Mouse (Mus musculus): ENCODE results near the gene 2310003L06Rik. TPM values are rescaled to one million over a fixed set of nuclear protein-coding genes. Genes with fewer than 3 reads are reported as not detected.

Gene 2310003L06Rik
- total RNA-seq (2021) = not detected
- long read RNA-seq, experiment 1 = 0 reads
- long read RNA-seq, experiment 2 = 0 reads

DNA sequence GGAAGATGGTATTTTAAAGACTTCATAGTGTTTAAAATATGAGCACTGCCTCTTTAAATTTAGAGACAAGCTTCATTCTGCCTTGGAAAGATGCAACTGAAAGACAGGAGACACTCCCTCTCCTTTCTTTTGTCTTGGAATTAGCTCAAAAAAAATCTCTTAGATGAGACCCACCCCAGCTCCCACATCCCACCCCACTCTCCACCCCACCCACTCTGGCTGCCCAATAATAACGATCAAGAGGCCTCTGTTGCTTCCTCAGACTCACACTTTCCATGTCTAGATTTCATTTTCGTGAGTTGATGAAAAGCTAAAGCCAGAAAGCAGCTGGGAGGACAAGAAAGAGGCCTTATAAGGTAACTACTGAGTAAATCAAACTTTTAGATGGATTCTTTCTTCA is at the start of gene 2310003L06Rik, which contains the start of gene Gm28434:
TSS of gene 2310003L06Rik (plus strand) at position 259 of the 400 bp plus-strand sequence.
TSS of gene Gm28434 (plus strand) at position 317 of the 400 bp plus-strand sequence.
- no peak for DNase-seq (ENCODE audit: low spot score in 2 of 2)

DNA sequence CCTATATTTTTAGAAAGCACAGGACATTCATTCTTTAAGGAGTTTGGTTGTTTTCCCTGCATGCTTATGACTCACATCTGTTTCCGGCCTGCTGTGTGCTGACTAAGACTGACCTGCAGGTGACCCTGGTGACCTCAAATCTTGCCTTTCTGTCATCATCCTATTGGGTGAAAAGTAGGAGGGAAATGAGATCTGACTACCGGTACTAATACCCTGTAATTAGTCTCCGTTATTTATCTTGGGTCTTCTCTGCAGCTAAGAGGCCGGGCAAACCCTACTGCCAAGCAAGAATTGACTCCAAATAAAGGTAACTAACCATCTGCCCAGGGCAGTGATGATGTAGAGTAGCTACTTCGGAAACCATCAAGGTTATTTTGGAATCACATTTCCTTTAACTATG is 43.9 kb upstream of the 2310003L06Rik start, which contains the start of gene Csn3:
TSS of gene Csn3 (plus strand) at position 208 of the 400 bp plus-strand sequence.
- no peak for DNase-seq (ENCODE audit: low spot score in 2 of 2)

DNA sequence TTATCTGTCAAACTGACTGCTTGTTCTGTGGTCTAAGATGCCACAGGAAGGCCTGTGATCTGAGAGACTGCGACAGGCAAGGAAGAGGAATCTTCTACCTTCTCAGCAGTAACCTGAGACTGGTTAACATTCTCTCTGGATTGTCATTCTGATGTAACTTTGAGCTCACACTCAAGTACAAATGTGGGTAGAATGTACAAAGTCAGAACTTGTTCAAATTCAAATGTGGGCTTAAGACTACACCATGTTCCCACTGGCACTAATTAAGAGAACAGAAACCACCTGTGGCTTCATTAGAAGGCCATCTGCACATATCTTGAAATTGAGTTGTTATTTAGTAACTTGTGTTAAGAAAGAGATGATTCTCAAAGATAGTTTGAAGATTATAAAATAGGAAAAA is 37.7 kb upstream of the 2310003L06Rik start:
- DNase-seq (ENCODE audit: low spot score in 2 of 2) = no peak

DNA sequence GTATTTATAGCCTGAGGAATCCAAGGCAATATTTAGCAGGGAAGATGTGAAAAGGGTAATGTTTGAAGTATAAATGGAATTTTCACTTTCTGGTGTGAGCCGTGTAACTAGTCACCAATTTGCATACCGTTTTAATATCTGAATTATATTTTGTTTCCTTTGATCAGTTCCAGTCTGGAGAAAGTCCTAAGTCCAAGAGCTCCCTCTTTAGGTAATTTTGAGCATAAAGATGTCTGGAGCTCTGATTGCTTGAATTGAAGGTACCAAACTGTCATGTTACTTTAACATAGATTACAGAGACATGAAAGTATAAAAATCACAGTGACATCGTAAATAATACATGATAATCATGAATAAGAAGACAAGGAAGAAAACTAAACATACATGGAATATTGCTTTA is 28.5 kb upstream of the 2310003L06Rik start:
- DNase-seq (ENCODE audit: low spot score in 2 of 2) = no peak

DNA sequence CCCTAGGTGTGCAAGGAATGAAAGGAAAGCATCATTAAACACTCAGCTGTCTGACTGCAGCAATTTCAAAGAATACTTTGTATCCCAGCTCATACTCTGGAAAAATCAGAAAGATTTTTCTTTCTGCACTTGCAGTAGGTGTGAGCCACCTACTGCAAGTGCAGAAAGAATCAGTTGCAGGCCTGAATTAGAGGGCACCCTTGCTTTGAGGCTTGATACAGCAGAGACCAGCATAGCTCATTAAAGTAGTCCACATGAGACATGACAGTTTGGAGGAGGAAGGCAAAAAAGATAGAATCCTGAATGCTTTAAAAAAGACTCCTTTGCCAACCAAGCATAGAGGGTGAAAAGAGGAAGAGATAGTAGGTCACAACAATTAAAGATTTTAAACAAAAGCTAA is 26.7 kb upstream of the 2310003L06Rik start:
- no peak for DNase-seq (ENCODE audit: low spot score in 2 of 2)

DNA sequence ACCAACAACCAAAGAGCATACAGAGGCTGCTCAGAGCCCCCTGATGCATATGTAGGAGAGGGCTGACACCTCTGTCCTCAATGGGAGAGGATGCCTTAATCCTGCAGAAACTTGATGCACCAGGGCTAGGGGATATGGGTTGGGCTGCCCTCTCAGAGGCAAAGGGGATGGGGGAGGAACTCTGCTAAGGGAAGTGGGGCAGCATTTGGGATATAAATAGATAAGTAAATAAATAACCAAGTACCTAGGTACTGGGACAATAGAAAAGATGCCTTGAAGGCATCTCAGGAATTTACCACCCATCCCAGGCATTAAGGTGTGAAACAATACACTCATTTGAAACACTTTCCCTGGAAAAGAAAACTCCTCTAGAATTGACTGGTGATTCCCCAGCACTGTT is 17.4 kb upstream of the 2310003L06Rik start:
- no peak for DNase-seq (ENCODE audit: low spot score in 2 of 2)

DNA sequence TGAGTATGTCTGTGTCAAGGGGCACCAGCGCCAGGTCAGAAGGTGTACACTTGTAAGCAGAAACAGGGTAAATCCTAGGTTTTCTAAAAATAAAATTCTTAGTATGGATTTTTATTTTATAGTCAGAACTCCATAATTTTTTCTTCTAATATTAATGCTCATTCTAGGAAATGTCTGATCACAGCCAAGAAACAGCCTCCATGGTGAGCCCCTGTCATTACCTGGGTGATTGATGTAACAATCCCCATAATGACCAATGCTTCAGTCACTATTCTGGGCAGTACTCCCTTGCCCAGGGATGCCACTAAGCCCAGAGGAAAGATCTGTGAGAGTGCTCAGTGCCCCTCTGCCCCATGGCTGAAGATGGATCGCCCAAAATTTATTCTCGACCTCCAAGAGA is 9.9 kb downstream of the 2310003L06Rik start, which contains the start of gene Cabs1:
TSS of gene Cabs1 (plus strand) at position 301 of the 400 bp plus-strand sequence.
- no peak for DNase-seq (ENCODE audit: low spot score in 2 of 2)

DNA sequence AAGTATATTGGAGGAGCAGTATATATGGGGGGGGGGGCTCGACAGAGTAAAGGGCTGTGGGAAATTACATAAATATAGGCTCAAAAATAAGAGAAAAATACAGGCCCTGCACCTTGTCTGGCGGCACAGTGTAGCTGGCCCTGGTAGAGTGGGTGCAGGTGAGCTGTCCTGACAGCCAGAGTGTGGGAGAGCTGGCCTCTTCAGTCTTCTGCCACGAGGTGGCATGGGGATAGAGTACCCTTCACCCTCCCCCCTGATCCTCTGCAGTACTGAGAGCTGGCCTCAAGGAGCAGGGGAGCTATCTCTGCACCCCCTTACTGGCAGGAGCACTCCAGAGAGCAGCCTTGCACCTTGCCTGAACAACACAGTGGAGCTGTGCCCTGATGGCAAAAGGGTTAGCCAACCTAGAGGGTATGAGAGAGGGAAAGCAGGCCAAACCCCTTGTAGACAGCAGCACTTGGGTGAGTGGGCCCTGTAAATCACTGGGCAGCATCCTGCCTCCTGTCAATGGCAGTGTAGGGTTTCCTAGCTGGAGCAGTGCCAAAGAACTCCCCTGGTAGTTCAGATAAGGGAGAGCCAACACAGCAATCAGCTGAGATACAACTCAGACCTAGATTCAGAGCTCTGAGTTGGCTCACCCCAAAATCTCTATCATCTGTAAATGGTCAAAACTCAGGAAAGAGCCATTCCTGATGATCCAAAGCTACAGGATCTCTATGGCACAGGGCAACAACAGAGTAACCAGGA is 13.4 kb downstream of the 2310003L06Rik start:
- DNase-seq (ENCODE audit: low spot score in 2 of 2) = no peak

DNA sequence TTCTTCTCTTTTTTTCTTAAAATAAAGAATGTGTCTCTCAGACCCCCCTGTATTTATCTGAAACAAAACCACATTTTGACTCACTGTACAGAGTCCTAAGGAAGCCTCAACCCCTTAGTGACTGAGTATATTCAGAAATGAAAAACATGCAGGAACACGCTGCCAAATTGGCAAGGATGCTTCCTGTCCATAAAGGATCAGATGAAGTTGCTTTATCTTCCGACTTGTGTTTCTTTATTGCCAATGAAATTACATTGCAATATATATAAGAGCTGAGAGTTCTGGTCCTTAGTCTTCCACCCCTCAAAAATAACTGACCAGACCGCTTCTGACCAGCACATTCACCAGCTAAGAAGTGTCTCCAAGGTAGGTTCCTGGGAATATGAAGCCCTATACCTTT is 33.0 kb downstream of the 2310003L06Rik start, which contains the start of gene Smr3a:
TSS of gene Smr3a (plus strand) at position 301 of the 400 bp plus-strand sequence.
- no peak for DNase-seq (ENCODE audit: low spot score in 2 of 2)

DNA sequence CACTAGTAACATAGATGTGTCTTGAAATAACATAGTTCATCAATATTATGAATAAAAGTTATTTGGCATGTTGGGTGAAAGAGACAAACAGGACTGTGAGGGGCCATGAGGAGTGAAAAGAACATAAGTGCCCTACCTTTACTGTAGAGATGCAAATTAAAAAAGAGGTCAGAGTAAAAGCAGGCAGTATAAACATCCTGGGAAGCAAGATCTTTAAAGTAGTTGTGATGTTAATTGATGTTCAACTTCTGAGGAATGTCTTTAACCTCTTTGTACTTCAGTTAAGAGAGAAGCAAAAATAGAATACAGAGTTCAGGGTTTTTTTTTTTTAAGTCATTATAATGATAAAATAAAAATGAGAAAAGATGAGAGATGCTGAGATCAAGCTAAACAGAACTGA is 36.0 kb downstream of the 2310003L06Rik start:
- no peak for DNase-seq (ENCODE audit: low spot score in 2 of 2)

Other genes starting within 250 kb of the 2310003L06Rik start
- not detected for gene Csn1s2a, start 194.9 kb upstream of the 2310003L06Rik start, total RNA-seq (2021)
- not detected for gene Csn1s2b, start 161.4 kb upstream of the 2310003L06Rik start, total RNA-seq (2021)
- gene Prr27, start 143.8 kb upstream of the 2310003L06Rik start, total RNA-seq (2021) = not detected
- not detected for gene Odam, start 84.4 kb upstream of the 2310003L06Rik start, total RNA-seq (2021)
- not detected for gene Csn3, start 43.9 kb upstream of the 2310003L06Rik start, total RNA-seq (2021)
- not detected for gene Gm28434, start 58 bp downstream of the 2310003L06Rik start, total RNA-seq (2021)
- not detected for gene Cabs1, start 10.0 kb downstream of the 2310003L06Rik start, total RNA-seq (2021)
- gene Smr3a, start 33.1 kb downstream of the 2310003L06Rik start, total RNA-seq (2021) = not detected
- gene Smr2, start 117.1 kb downstream of the 2310003L06Rik start, total RNA-seq (2021) = not detected
- not detected for gene Gm11116, start 142.1 kb downstream of the 2310003L06Rik start, total RNA-seq (2021)
- gene Gm11115, start 184.6 kb downstream of the 2310003L06Rik start, total RNA-seq (2021) = not detected